Mouse (Mus musculus) E14TG2a.4 (cell line): ENCODE data around the gene Pnn.

Experiments
- H3K27me3 ChIP-seq: 2 replicates; pipeline ENCODE4 v1.6.1; 2014; ENCODE audit warnings: low read length, control low read depth; ENCODE audit not compliant: insufficient read depth
- H3K36me3 ChIP-seq: 2 replicates; pipeline ENCODE4 v1.6.1; 2014; ENCODE audit warnings: low read length, control low read depth; ENCODE audit not compliant: insufficient read depth
- H3K4me1 ChIP-seq: replicated peaks from 2 replicates; pipeline ENCODE4 v1.6.1; 2014; ENCODE audit warnings: low read depth, low read length, control low read depth
- H3K4me3 ChIP-seq: replicated peaks from 2 replicates; pipeline ENCODE4 v1.5.1; 2014; ENCODE audit warnings: mild to moderate bottlenecking, low read length
- H3K9me3 ChIP-seq: 2 replicates; pipeline ENCODE4 v1.6.1; 2014; ENCODE audit warnings: low read length, control low read depth
- CTCF ChIP-seq: conservative IDR thresholded peaks from 2 replicates; pipeline ENCODE4 v1.5.1; 2014; ENCODE audit warnings: low read length
- NANOG ChIP-seq: IDR thresholded peaks from 2 replicates; pipeline ENCODE4 v1.6.1; 2014; ENCODE audit warnings: borderline replicate concordance, low read length, mixed read lengths
- POU5F1 ChIP-seq: IDR thresholded peaks from 2 replicates; pipeline ENCODE4 v1.6.1; 2014; ENCODE audit warnings: low read length, borderline replicate concordance

The Pnn gene

GRCm38 (mm10) chr12:59065776-59066175 is 908 bp upstream of the Pnn start:
- Histone ChIP-seq H3K27me3 (no peaks in the 10 kb centered on the region), H3K4me1 (peaks cover 23% of the 10 kb centered on the region), H3K4me3 (peak overlapping the region; percentile 100), H3K36me3 (peaks cover 29% of the 10 kb centered on the region), H3K9me3 (no peaks in the 10 kb centered on the region)
- TF ChIP-seq CTCF, result no peak
- no peak for TF ChIP-seq NANOG
- TF ChIP-seq POU5F1, result no peak

GRCm38 (mm10) chr12:59067095-59067494 is 411 bp downstream of the Pnn start:
- Histone ChIP-seq H3K36me3 (peaks cover 42% of the 10 kb centered on the region), H3K9me3 (no peaks in the 10 kb centered on the region), H3K27me3 (no peaks in the 10 kb centered on the region), H3K4me3 (peak overlapping the region; percentile 100), H3K4me1 (peaks cover 31% of the 10 kb centered on the region)
- no peak for TF ChIP-seq POU5F1
- no peak for TF ChIP-seq NANOG
- TF ChIP-seq CTCF, result no peak

DNA sequence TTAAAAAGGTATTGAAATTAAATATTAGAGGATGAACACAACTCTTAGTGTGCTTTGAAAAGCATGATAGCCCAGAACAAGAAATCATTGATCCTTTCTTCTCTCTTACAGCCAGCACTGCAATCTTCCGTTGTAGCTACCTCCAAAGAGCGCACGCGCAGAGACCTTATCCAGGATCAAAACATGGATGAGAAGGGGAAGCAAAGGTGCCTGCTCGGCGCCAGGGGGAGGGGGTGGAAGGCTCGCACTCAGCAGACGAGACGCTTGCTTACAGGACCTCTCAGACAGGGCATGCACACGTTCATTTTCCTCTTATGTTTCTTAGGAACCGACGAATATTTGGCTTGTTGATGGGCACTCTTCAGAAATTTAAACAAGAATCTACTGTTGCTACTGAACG is 2.1 kb downstream of the Pnn start:
- Histone ChIP-seq H3K9me3 (no peaks in the 10 kb centered on the region), H3K27me3 (no peaks in the 10 kb centered on the region), H3K36me3 (peaks cover 56% of the 10 kb centered on the region), H3K4me3 (peak overlapping the region; percentile 100; the same call in 1 of the 2 replicates), H3K4me1 (peaks cover 35% of the 10 kb centered on the region)
- TF ChIP-seq NANOG (no peak), CTCF (no peak), POU5F1 (no peak)

- H3K27me3 ChIP-seq, result no peaks in the 10 kb centered on the region
- H3K4me3 ChIP-seq, result no peak overlapping the region
- H3K36me3 ChIP-seq, result peaks cover 66% of the 10 kb centered on the region
- H3K4me1 ChIP-seq, result peaks cover 34% of the 10 kb centered on the region
- H3K9me3 ChIP-seq, result no peaks in the 10 kb centered on the region
- TF ChIP-seq POU5F1 (no peak), NANOG (no peak), CTCF (no peak)
These were observed 5.6 kb downstream of the Pnn start for GRCm38 (mm10) chr12:59072286-59072685.

GRCm38 (mm10) chr12:59074052-59074451 is 7.4 kb downstream of the Pnn start:
- TF ChIP-seq NANOG, result no peak
- no peak for TF ChIP-seq POU5F1
- no peak for TF ChIP-seq CTCF

DNA sequence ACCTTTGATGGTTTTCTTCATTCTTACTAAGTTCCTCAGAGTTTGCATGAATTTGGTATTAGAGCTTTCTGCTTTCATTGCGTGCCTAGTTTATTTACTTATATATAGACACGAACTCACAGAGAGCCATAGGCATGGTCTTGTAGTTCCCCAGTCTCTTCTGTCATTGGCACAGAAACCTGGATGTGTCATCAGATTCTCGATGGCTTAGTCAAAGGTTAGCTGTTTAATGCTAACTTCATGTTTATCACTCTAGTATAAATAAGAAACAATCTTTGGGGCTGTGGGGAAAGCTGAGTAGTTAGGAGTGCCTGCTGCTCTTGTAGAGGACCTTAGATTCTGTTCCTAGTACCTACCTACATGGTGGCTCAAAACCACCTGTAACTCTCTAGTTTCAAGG is 10.3 kb downstream of the Pnn start:
- TF ChIP-seq CTCF, result no peak
- TF ChIP-seq NANOG, result no peak
- no peak for TF ChIP-seq POU5F1
- Histone ChIP-seq H3K36me3 (peaks cover 26% of the 10 kb centered on the region), H3K4me1 (peaks cover 16% of the 10 kb centered on the region), H3K9me3 (no peaks in the 10 kb centered on the region), H3K27me3 (peaks cover 4% of the 10 kb centered on the region; the same call in 1 of the 2 replicates), H3K4me3 (no peak overlapping the region)

More at GRCm38 (mm10) chr12:59074052-59074451, 7.4 kb downstream of the Pnn start:
- peaks cover 55% of the 10 kb centered on the region for H3K36me3 ChIP-seq
- H3K4me3 ChIP-seq, result no peak overlapping the region
- H3K4me1 ChIP-seq, result peaks cover 20% of the 10 kb centered on the region
- H3K9me3 ChIP-seq, result no peaks in the 10 kb centered on the region
- H3K27me3 ChIP-seq, result no peaks in the 10 kb centered on the region

GRCm38 (mm10) chr12:59077883-59078282 is 11.2 kb downstream of the Pnn start:
- peaks cover 4% of the 10 kb centered on the region; the same call in 1 of the 2 replicates for H3K27me3 ChIP-seq
- no peak for TF ChIP-seq POU5F1
- no peak for TF ChIP-seq NANOG
- no peak for TF ChIP-seq CTCF
- H3K9me3 ChIP-seq, result no peaks in the 10 kb centered on the region
- peaks cover 10% of the 10 kb centered on the region for H3K4me1 ChIP-seq
- peaks cover 17% of the 10 kb centered on the region for H3K36me3 ChIP-seq
- H3K4me3 ChIP-seq, result no peak overlapping the region

GRCm38 (mm10) chr12:59080461-59080860 is 13.8 kb downstream of the Pnn start:
- Histone ChIP-seq H3K36me3 (no peaks in the 10 kb centered on the region; the same call in 1 of the 2 replicates), H3K9me3 (no peaks in the 10 kb centered on the region), H3K27me3 (peaks cover 4% of the 10 kb centered on the region; the same call in 1 of the 2 replicates), H3K4me1 (peaks cover 15% of the 10 kb centered on the region), H3K4me3 (peak overlapping the region; percentile 53)
- TF ChIP-seq POU5F1 (no peak), CTCF (no peak), NANOG (no peak)

DNA sequence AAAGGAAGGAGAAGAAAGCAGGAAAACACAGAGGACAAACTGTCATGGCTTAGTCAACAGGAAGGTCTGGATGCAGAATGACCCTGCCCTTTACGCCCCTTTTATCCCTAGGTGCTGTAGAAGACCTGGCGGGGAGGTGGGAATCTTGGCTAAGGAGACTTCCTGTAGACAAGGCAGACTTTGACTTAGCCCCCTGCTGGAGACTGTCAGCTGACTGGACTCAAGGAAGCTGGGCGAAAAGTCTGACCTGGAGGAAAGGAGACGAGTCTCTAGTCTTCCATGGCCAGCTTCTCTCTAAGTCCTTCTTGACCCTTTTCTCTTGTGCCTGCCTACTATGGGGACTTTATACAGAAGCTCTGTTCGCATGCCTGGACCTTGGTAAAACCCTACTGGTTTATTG is 17.8 kb downstream of the Pnn start:
- no peak for TF ChIP-seq CTCF
- no peak for TF ChIP-seq NANOG
- no peak for TF ChIP-seq POU5F1
- Histone ChIP-seq H3K9me3 (no peaks in the 10 kb centered on the region), H3K4me3 (no peak overlapping the region), H3K4me1 (peaks cover 10% of the 10 kb centered on the region; the same call in 1 of the 2 replicates), H3K27me3 (peaks cover 4% of the 10 kb centered on the region; the same call in 1 of the 2 replicates), H3K36me3 (no peaks in the 10 kb centered on the region)
